Mouse (Mus musculus) megakaryocyte, embryonic 14.5 days (primary cell): ENCODE results near the gene Slc10a3.

ENCODE experiments used
- FLI1 ChIP-seq: IDR thresholded peaks from 2 replicates; pipeline ENCODE4 v1.6.1; 2012; ENCODE audit warnings: low read length, inconsistent platforms, mixed read lengths
- GATA1 ChIP-seq: IDR thresholded peaks from 3 replicates; pipeline ENCODE4 v1.6.1; 2012; ENCODE audit warnings: mixed read lengths, low read length, inconsistent platforms, borderline replicate concordance

GRCm38 (mm10) chrX:74329215-74329671 lies 43.9 kb downstream of the Slc10a3 start:
- TF ChIP-seq GATA1: no peak
- no peak for TF ChIP-seq FLI1
